Mouse (Mus musculus) fibroblast of lung, adult 2 months (primary cell): Measurements from ENCODE around the gene Mplkip.

Experiments
- DNase-seq: peaks from one replicate; pipeline ENCODE4 v3.0.0-alpha.2; 2011; ENCODE audit warnings: low read depth

The Mplkip gene

DNA sequence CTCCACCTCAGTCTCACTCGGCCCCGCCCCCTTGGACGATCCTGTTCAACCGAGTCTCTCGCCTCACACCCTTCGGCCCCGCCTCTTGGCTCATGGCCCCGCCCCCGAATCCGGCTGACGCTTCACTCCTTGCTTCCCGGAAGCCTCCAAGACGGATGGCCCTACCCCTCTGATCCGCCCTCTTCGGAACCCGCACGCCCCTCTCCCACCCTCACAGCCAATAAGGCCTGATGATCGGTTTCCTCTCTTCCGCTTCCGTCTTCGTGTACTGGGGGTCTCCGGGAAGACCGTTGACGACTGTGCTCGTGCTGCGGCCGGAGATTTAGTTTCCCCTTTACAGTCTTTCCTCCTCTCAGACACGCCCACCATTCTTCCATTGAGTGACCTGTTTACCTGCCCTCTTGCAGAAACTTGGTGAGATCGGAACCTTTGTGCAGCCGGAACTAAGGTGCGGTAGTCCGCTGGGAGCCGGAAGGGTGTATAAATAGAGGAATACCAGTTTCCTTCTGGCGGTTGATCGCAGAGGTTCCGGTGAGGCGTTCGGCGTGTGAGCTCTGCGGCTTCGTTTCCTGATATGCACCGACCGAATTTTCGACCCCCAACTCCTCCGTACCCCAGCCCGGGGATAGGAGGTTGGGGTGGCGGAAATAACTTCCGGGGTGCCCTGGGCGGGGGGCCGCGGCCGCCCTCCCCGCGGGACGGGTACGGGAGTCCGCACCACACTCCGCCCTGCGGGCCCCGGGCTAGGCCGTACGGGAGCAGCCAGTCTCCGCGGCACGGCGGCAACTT lies at the start of gene Mplkip, which contains the start of gene Sugct:
TSS of gene Mplkip (plus strand) at position 282 of the 789 bp plus-strand sequence.
TSS of gene Sugct (minus strand) at position 643 of the 789 bp plus-strand sequence.
- peak; percentile 99 for DNase-seq

GRCm38 (mm10) chr13:17667380-17667779 lies 27.6 kb upstream of the Mplkip start:
- no peak for DNase-seq

DNA sequence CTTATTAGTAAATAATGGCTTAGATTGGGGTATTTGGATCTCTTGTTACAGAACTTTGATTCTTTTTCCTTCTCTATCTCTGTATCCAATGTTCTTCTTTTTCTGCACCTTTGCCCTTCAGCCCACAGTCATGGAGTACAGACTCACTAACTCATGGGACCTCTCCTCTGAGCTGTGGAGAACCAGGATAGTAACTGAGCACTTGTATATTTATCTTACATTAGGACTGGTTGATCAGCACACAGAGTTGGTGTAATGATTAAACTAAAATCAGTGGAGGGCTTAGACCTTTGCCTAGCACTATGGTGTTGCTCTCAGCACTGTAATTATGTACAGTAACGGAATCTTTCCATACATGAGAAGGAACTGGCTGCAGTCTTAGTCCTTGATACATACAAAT lies 23.9 kb upstream of the Mplkip start:
- DNase-seq = no peak

- DNase-seq = no peak
Observed at GRCm38 (mm10) chr13:17689461-17689860, 5.5 kb upstream of the Mplkip start.

GRCm38 (mm10) chr13:17690686-17691085 lies 4.3 kb upstream of the Mplkip start:
- no peak for DNase-seq

GRCm38 (mm10) chr13:17691436-17691835 lies 3.6 kb upstream of the Mplkip start:
- no peak for DNase-seq

DNA sequence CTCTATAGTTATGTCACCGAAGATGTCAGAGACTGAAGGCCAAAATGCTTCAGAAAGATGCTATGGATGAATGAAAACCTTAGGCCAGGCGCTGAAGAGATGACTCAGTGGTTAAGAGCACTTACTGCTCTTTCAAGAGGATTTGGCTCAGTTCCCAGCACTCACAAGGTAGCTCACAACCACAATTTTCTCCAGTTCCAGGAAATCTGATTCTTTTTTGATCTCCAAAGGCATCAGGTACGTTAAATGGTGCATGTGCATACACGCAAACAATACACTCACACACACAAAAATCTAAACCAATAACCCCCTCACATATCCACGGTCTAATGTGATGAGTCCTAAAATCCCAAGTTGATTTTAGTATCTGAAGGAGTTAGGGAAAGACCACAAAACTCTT lies 1.2 kb upstream of the Mplkip start:
- DNase-seq = no peak

GRCm38 (mm10) chr13:17694414-17694813 lies 578 bp upstream of the Mplkip start:
- DNase-seq = no peak

DNA sequence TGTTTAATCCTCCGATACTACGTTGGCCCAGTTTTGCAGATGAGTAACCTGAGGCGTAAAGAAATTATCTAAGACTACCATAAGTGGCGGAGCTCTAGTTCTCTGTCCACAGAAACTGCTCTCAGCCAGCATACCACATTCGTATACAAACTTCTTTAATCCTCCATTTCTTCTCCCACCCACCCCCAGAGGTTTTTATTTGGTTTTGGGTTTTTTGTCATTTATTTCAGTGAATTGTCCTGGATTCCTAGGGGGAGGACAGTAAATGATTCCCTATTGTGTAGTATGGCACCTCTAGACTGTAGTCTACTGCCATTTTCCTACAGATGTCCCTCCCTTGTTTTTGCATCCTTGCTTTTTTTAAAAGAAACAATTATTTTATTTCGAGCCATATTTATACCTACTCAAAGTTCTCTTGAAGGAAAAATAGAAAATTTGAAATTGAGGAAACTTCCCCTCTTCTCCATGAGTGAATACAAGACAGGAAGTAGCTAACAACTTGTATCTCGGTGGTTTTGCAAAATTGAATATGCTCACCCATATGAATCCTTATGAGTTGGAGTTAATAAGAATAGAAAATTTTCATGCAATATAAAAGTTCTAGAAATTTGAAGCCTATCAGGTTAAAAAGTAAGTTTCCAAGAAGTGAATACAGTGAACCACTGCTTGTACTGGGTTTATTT lies 1.0 kb downstream of the Mplkip start:
- no peak for DNase-seq

- DNase-seq = no peak
Observed at GRCm38 (mm10) chr13:17700090-17700715, 5.2 kb downstream of the Mplkip start.

- DNase-seq = no peak
Observed at GRCm38 (mm10) chr13:17701322-17701721, 6.3 kb downstream of the Mplkip start.

DNA sequence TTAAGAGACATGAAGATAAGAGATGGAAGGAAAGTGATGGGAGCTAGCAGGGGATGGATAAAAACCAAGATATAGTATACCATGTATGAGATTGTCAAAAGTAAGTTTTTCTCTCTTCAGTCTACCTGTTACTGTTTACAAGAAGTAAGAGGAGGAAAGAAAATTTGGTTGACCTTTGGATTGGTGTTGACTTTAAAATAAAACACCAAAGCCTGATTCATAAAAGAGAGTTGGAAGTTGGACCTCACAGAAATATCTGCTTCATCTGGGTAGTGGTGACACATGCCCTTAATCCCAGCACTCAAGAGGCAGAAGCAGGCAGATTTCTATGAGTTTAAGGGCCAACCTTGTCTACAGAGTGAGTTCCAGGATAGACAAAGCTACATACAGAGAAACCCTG lies 7.3 kb downstream of the Mplkip start:
- no peak for DNase-seq

GRCm38 (mm10) chr13:17705188-17705826 lies 10.3 kb downstream of the Mplkip start:
- DNase-seq = no peak

DNA sequence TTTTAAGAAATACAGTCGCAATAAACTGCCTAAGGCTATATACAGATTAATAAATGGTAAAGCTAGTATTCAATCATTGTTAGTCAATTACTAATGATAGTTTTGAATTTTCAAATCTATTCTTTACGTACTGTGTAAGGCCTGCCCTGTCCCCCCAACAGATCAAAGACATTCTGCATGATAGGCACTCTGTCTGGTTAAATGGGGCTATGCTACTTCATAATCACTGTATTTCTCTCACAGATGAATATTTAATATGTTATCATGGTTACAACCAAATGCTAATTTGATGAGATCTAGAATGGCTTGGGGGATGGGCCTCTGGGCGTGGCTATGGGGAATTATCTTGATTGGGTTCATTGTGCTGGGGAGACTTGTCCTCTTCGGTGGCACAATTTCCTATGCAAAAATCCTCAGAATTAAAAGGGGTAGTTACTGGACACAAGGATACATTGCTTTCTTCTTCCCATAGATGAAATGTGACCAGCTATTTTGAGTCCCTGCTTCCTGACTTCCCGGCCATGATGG lies 13.9 kb downstream of the Mplkip start:
- DNase-seq = no peak

DNA sequence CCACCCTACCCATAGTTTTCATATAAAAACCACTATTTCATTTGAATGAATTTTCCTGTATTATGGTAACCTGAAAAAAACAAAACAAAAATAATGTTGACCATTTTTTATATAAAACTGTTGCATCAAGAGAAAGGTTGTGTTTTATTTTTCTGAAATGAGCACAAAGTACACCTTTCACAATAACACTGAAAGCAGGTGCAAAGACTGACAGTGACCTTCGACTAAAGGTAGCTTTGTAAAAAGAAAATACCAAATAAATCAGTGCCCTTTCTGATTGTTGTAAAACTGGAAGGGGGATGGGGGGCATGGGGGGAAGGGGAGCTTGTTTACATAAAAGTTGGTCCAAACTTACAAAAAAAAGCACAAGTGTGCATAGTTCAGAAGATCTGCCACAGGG lies 22.4 kb downstream of the Mplkip start:
- no peak for DNase-seq

DNA sequence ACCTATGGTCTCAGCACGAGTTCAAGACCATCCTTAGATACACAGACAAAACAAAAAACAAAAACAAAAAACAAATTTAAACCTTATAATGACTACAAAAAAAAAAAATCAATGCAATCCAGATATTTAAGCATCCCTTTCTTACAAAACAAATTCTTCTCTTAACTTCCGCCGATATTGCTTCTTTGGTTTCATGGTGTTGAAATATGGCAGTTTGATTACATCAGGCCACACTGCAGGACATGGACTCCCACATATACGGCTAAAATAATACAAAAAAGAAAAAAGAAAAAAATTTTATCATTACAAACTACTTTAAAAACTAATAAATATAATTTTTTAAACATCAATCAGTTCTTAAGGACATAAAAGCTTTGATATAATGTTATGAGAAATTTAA lies 32.9 kb downstream of the Mplkip start:
- no peak for DNase-seq

GRCm38 (mm10) chr13:17728798-17729197 lies 33.8 kb downstream of the Mplkip start:
- DNase-seq = no peak
